Mouse (Mus musculus) naive thymus-derived CD4-positive, alpha-beta T cell, adult 2 months (primary cell): Measurements from ENCODE around the gene Ubtf.

Source experiments
- DNase-seq: peaks from one replicate; pipeline ENCODE4 v3.0.0-alpha.2; 2011; ENCODE audit warnings: low read depth

Gene Ubtf

GRCm38 (mm10) chr11:102346926-102347325, 27.4 kb upstream of the Ubtf start:
- no peak for DNase-seq

- no peak for DNase-seq
Observed at GRCm38 (mm10) chr11:102344458-102344857, 24.9 kb upstream of the Ubtf start.

GRCm38 (mm10) chr11:102342742-102343141, 23.2 kb upstream of the Ubtf start:
- no peak for DNase-seq

- DNase-seq, result no peak
Observed at GRCm38 (mm10) chr11:102341101-102341500, 21.6 kb upstream of the Ubtf start.

- peak; percentile 40 for DNase-seq
Observed at GRCm38 (mm10) chr11:102339624-102340023, 20.1 kb upstream of the Ubtf start.

- no peak for DNase-seq
Observed at GRCm38 (mm10) chr11:102339195-102339594, 19.7 kb upstream of the Ubtf start.

- no peak for DNase-seq
Observed at GRCm38 (mm10) chr11:102338561-102338960, 19.0 kb upstream of the Ubtf start.

GRCm38 (mm10) chr11:102337921-102338320, 18.4 kb upstream of the Ubtf start:
- DNase-seq, result no peak

- no peak for DNase-seq
Observed at GRCm38 (mm10) chr11:102336191-102336590, 16.6 kb upstream of the Ubtf start.

GRCm38 (mm10) chr11:102334973-102335700, 15.6 kb upstream of the Ubtf start:
- no peak for DNase-seq

GRCm38 (mm10) chr11:102334010-102334409, 14.5 kb upstream of the Ubtf start:
- DNase-seq, result no peak

GRCm38 (mm10) chr11:102333061-102333460, 13.5 kb upstream of the Ubtf start:
- no peak for DNase-seq

GRCm38 (mm10) chr11:102331806-102332205, 12.3 kb upstream of the Ubtf start:
- no peak for DNase-seq

GRCm38 (mm10) chr11:102330039-102330438, 10.5 kb upstream of the Ubtf start:
- DNase-seq, result no peak

- no peak for DNase-seq
Observed at GRCm38 (mm10) chr11:102329518-102329917, 10.0 kb upstream of the Ubtf start.

GRCm38 (mm10) chr11:102327839-102328238, 8.3 kb upstream of the Ubtf start:
- DNase-seq, result no peak

GRCm38 (mm10) chr11:102327250-102327649, 7.7 kb upstream of the Ubtf start:
- no peak for DNase-seq

- DNase-seq, result no peak
Observed at GRCm38 (mm10) chr11:102323516-102323915, 4.0 kb upstream of the Ubtf start.

GRCm38 (mm10) chr11:102321931-102322330, 2.4 kb upstream of the Ubtf start:
- no peak for DNase-seq

GRCm38 (mm10) chr11:102320686-102321005, 1.1 kb upstream of the Ubtf start:
- DNase-seq, result no peak

- DNase-seq, result peak; percentile 83
Observed at GRCm38 (mm10) chr11:102319941-102320685, 571 bp upstream of the Ubtf start.

- DNase-seq, result peak; percentile 72
Observed at GRCm38 (mm10) chr11:102318576-102319409, 749 bp downstream of the Ubtf start.
